Mouse (Mus musculus) liver, postnatal 0 days (tissue): ENCODE data around the gene Dhh. TPM values are rescaled to one million over a fixed set of nuclear protein-coding genes. Genes with fewer than 3 reads are reported as not detected.

Experiments used
- ATAC-seq: fragments of 200-750 bp; cut with Nextera tagmentation; 2 replicates; pipeline ENCODE4 v1.8.0; 2017; ENCODE audit warnings: mild to moderate bottlenecking, moderate library complexity
- DNase-seq: peaks from one replicate; pipeline ENCODE4 v3.0.0-alpha.2; 2016
- H3K27ac ChIP-seq: fragments of 300-500 bp; sonication (generic); 2 replicates; pipeline ENCODE4 v1.5.1; 2014; ENCODE audit warnings: antibody characterized with exemption, moderate library complexity, mild to moderate bottlenecking, low read depth
- H3K27me3 ChIP-seq: fragments of 300-500 bp; sonication (generic); 2 replicates; pipeline ENCODE4 v1.6.1; 2014; ENCODE audit warnings: low read length, control low read depth, mixed read lengths; ENCODE audit not compliant: insufficient read depth
- H3K36me3 ChIP-seq: fragments of 300-500 bp; sonication (generic); replicated peaks from 2 replicates; pipeline ENCODE4 v1.6.1; 2014; ENCODE audit warnings: mild to moderate bottlenecking, control low read depth, low read length, moderate library complexity, mixed read lengths; ENCODE audit not compliant: insufficient read depth
- H3K4me1 ChIP-seq: fragments of 300-500 bp; sonication (generic); 2 replicates; pipeline ENCODE4 v1.6.1; 2014; ENCODE audit warnings: antibody characterized with exemption, mild to moderate bottlenecking, control low read depth; ENCODE audit not compliant: insufficient read depth
- H3K4me2 ChIP-seq: fragments of 300-500 bp; sonication (generic); 2 replicates; pipeline ENCODE4 v1.6.1; 2014; ENCODE audit warnings: low read depth, mild to moderate bottlenecking, low read length, moderate library complexity, mixed read lengths
- H3K4me3 ChIP-seq: fragments of 300-500 bp; sonication (generic); 2 replicates; pipeline ENCODE4 v1.5.1; 2014; ENCODE audit warnings: low read depth, low read length
- H3K9ac ChIP-seq: fragments of 300-500 bp; sonication (generic); replicated peaks from 2 replicates; pipeline ENCODE4 v1.6.1; 2014; ENCODE audit warnings: mild to moderate bottlenecking, moderate library complexity
- H3K9me3 ChIP-seq: fragments of 300-500 bp; sonication (generic); 2 replicates; pipeline ENCODE4 v1.6.1; 2016; ENCODE audit warnings: mild to moderate bottlenecking, control low read depth, low read length, mixed read lengths
- CTCF ChIP-seq: sonication (generic); IDR thresholded peaks from 2 replicates; pipeline ENCODE4 v1.5.1; 2016; ENCODE audit warnings: antibody characterized with exemption, low read depth
- EP300 ChIP-seq: IDR thresholded peaks from 2 replicates; pipeline ENCODE4 v1.6.1; 2016; ENCODE audit warnings: antibody characterized with exemption, low read depth, mild to moderate bottlenecking
- WGBS: fragments of 180-500 bp; shearing (Covaris S2); extraction: QIAGEN DNeasy Blood & Tissue Kit; methylation state at CpG from one replicate; pipeline ENCODE4 v1.1.7; 2014; ENCODE audit not compliant: insufficient replicate concordance; 5-methylcytosine and 5-hydroxymethylcytosine counted together
- polyA plus RNA-seq: library from polyadenylated mRNA; unstranded; fragments of >200 nt; fragmentation: Nextera tagmentation; extraction: Ambion mirVana; gene quantifications from 2 replicates; pipeline ENCODE4 v1.2.1, GENCODE M21; 2015

Gene Dhh
- polyA plus RNA-seq, 1 experiment from 2014 or later, result not detected

DNA sequence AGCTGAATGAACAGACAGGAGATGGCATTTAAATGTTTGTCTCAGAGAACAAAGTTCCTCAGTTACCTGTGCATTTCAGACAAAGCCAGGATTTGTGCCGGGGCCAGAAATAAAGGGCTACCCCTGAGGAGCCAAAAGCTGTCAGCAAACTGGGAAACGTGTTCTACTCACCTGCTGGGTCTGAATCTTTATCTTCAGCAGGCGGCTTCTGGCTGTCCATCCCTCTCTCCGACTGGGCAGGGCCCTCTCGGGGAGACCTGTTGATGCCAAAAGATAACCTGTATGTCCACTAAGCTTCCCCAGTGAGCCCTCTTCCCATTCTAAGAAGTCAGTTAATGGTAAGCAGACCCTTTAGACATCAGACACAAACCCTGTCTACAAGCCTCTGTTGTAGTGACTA is 31.8 kb downstream of the Dhh start:
- Histone ChIP-seq H3K4me2 (no peak overlapping the region), H3K9ac (no peak overlapping the region), H3K27ac (no peak overlapping the region), H3K4me1 (peaks cover 32% of the 10 kb centered on the region), H3K27me3 (no peaks in the 10 kb centered on the region), H3K36me3 (peaks cover 56% of the 10 kb centered on the region), H3K4me3 (no peak overlapping the region), H3K9me3 (no peaks in the 10 kb centered on the region)
- 84% methylated on average over 5 of the region's 5 CpGs for WGBS
- ATAC-seq (no peak), DNase-seq (no peak)
- TF ChIP-seq EP300 (no peak), CTCF (no peak)

DNA sequence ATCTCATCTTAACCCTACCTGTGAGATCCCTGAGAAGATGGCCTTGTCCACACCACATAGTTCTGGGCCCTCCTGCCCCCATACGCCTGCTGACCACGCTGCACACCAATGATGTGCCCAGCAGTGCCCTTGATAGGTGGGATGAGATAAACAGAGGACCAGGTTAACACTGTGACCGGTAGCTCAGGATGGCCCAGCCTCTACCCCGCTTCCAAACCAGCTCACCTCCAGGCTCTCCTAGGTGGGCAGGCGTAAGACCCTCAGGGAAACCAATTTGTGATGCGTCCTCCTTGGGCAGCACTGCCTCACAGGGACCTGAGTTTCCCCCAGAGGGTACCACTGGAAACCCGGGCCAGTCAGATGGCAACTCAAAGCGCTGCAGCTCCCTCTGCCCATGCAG is 32.6 kb downstream of the Dhh start:
- Histone ChIP-seq H3K4me2 (no peak overlapping the region), H3K9ac (no peak overlapping the region), H3K4me1 (peaks cover 32% of the 10 kb centered on the region), H3K27ac (no peak overlapping the region), H3K36me3 (peaks cover 63% of the 10 kb centered on the region), H3K4me3 (no peak overlapping the region), H3K9me3 (no peaks in the 10 kb centered on the region), H3K27me3 (no peaks in the 10 kb centered on the region)
- DNase-seq, result no peak
- TF ChIP-seq CTCF, result no peak
- WGBS, result 93% methylated on average over 8 of the region's 8 CpGs
- no peak for ATAC-seq

DNA sequence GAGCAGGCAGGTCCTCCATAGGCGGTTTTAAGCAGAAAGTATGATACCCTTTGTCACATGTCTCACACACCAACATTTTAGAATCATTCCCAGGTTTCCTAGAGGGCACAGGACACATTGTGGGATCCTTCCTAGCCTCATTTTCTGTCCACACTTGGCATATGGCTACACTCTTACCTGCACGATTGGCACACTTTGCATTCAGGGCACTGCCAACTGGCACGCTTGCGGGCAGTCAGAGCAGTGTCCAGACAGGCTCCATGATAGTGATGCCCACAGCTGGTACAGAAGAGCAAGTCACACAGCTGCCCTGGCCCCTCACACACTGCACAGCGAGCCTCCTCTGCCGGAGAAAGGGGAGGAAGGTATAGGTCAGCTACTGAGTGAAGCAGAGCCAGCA is 33.4 kb downstream of the Dhh start:
- Histone ChIP-seq H3K9me3 (no peaks in the 10 kb centered on the region), H3K4me2 (no peak overlapping the region)
- TF ChIP-seq CTCF, result no peak

DNA sequence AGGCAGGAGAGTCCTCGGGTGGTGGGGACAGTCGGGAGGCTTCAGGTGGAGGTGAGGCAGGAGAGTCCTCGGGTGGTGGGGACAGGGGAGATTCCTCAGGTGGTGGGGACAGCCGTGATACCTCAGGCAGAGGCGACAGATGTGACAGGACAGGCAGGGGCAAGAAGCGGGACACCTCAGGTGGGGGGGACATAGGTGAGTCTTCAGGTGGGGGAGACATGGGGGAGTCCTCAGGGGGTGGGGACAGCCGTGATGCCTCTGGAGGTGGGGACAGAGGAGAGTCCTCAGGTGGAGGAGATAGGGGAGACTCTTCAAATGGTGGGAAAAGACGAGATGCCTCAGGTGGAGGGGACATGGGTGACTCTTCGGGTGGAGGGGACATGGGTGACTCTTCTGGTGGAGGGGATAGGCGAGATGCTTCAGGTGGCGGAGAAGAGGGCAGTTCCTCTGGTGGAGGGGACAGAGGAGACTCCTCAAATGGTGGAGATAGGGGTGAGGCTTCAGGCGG is 34.8 kb downstream of the Dhh start:
- H3K4me1 ChIP-seq, result peaks cover 17% of the 10 kb centered on the region
- DNase-seq (no peak), ATAC-seq (no peak)
- no peaks in the 10 kb centered on the region for H3K27me3 ChIP-seq
- TF ChIP-seq EP300, result no peak
- no peak overlapping the region for H3K4me2 ChIP-seq
- no peak overlapping the region for H3K27ac ChIP-seq
- H3K9ac ChIP-seq, result no peak overlapping the region
- 88% methylated on average over 12 of the region's 12 CpGs for WGBS
- peaks cover 84% of the 10 kb centered on the region for H3K36me3 ChIP-seq
- H3K9me3 ChIP-seq, result no peaks in the 10 kb centered on the region
- H3K4me3 ChIP-seq, result no peak overlapping the region

More for the DNA sequence above, 33.4 kb downstream of the Dhh start:
- Histone ChIP-seq H3K4me1 (peaks cover 30% of the 10 kb centered on the region), H3K27ac (no peak overlapping the region), H3K27me3 (no peaks in the 10 kb centered on the region), H3K9ac (no peak overlapping the region), H3K4me3 (no peak overlapping the region), H3K36me3 (peaks cover 72% of the 10 kb centered on the region)
- no peak for DNase-seq
- no peak for ATAC-seq
- WGBS, result 92% methylated on average over 6 of the region's 6 CpGs

DNA sequence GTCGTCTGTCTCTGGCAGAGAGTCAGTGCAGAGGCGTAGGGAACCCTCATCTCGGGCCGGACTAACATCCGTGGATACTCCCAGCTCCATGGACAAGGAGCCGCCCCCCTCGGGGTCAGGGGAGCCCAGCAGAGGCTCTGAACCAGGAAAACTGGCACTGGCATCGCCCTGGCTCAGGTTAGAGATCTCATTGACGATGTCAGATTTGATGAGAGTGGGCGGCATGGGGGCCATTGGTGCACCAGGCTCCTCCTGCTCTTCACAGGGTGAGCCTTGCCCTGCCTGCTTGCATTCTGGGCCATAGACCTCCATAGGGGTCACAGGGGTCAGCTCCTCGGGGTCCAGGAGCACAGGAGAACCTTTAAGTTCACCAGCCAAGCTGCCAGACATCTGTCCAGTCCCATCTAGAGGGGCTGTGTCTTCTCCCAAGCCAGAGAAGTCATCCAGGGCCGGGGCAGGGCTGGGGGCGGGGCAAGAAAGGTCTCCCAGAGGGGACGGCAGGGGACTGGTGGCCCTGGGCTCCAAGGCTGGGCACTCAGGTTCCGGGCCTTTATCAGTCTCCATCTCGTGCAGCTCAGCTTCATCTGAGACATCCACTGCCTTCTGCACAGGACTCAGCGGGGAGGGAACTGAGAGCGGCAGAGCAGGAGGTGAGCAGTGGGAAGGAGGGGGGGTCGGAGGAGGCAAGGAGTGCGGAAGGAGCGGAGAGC is 36.5 kb downstream of the Dhh start:
- DNase-seq (no peak), ATAC-seq (no peak)

DNA sequence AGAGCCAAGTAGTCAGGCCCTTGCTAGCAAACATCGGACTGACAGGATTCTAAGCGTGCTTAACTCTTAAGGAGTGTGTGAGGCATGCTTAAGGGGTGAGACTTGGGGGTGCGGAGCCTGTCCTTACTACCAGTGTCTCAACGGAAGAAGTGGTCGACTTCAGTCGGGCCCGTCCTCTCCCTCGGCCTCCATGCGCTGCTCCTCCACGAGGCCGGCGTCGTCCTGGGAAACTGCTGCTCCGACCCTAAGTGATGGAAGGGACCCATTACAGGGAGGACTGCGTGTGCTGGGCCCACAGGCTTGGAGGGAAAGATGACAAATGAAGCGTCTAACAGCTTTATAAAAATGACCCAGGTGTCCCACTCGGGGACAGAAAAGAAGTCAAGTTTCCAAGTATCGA is 37.4 kb downstream of the Dhh start:
- ATAC-seq (no peak), DNase-seq (no peak)
- no peaks in the 10 kb centered on the region for H3K4me1 ChIP-seq
- H3K27ac ChIP-seq, result no peak overlapping the region
- H3K9me3 ChIP-seq, result no peaks in the 10 kb centered on the region
- TF ChIP-seq CTCF, result no peak
- no peak for TF ChIP-seq EP300
- no peaks in the 10 kb centered on the region for H3K27me3 ChIP-seq
- H3K36me3 ChIP-seq, result peaks cover 97% of the 10 kb centered on the region
- no peak overlapping the region for H3K9ac ChIP-seq
- H3K4me2 ChIP-seq, result no peak overlapping the region
- 95% methylated on average over 18 of the region's 18 CpGs for WGBS
- H3K4me3 ChIP-seq, result no peak overlapping the region

More for the DNA sequence above, 36.5 kb downstream of the Dhh start:
- no peak overlapping the region for H3K9ac ChIP-seq
- no peak overlapping the region for H3K4me2 ChIP-seq
- WGBS, result 83% methylated on average over 21 of the region's 21 CpGs
- TF ChIP-seq EP300 (no peak), CTCF (no peak)
- H3K27ac ChIP-seq, result no peak overlapping the region
- peaks cover 97% of the 10 kb centered on the region for H3K36me3 ChIP-seq
- H3K4me1 ChIP-seq, result peaks cover under 1% of the 10 kb centered on the region
- H3K9me3 ChIP-seq, result no peaks in the 10 kb centered on the region
- no peaks in the 10 kb centered on the region for H3K27me3 ChIP-seq
- no peak overlapping the region for H3K4me3 ChIP-seq
